ENCODE assay signal across 16 mouse cellular contexts in genomic region chr9:62154956-62155355, GRCm38 (mm10).
"Had no signal": no experiment of that assay in that cellular context is flagged by ENCODE, and none has a peak within 500 bp of the region (broad histone marks: within the 10 kb centered on the region; RNA-seq: fewer than 3 reads in every experiment).

No protein-coding gene starts in this region.

- DNase-seq: kidney, adult 8-10 months; kidney, postnatal 10 days; kidney, postnatal 36 days; layer of hippocampus, postnatal 36 days; liver, embryonic 13.5 days; lung, adult 2 months; lung, postnatal 14 days; lung, postnatal 4 days; retina, postnatal 1 day; right cerebral cortex, postnatal 25 days; spleen, adult 18-20 months; thymus, postnatal 25 days had no signal

- H3K4me3 ChIP-seq: kidney, embryonic 15.5 days; left cerebral cortex, adult 2 months; liver, embryonic 13.5 days; stomach, embryonic 15.5 days had no signal

- H3K27me3 ChIP-seq: kidney, embryonic 15.5 days; liver, embryonic 13.5 days; stomach, embryonic 15.5 days had no signal

- H3K4me1 ChIP-seq: kidney, embryonic 15.5 days; liver, embryonic 13.5 days; stomach, embryonic 15.5 days had no signal

- H3K36me3 ChIP-seq: kidney, embryonic 15.5 days; liver, embryonic 13.5 days; stomach, embryonic 15.5 days had no signal

- H3K9me3 ChIP-seq: kidney, embryonic 15.5 days; liver, embryonic 13.5 days; stomach, embryonic 15.5 days had no signal

- H3K27ac ChIP-seq: kidney, embryonic 15.5 days; left cerebral cortex, adult 2 months; liver, embryonic 13.5 days; stomach, embryonic 15.5 days had no signal

- H3K4me2 ChIP-seq: kidney, embryonic 15.5 days; liver, embryonic 13.5 days; midbrain, embryonic 11.5 days; stomach, embryonic 15.5 days had no signal

- H3K9ac ChIP-seq: kidney, embryonic 15.5 days; liver, embryonic 13.5 days; stomach, embryonic 15.5 days had no signal
